Mouse (Mus musculus): ENCODE data around the gene B4galt4. TPM values are rescaled to one million over a fixed set of nuclear protein-coding genes. Genes with fewer than 3 reads are reported as not detected.
"Not testable (repeated sequence)": the region's sequence is repeated elsewhere in the genome, so short reads cannot be mapped to it uniquely, and the experiment has no call there.

Gene B4galt4
- polyA plus RNA-seq, 1 experiment from 2014 or later = 21.9 TPM

DNA sequence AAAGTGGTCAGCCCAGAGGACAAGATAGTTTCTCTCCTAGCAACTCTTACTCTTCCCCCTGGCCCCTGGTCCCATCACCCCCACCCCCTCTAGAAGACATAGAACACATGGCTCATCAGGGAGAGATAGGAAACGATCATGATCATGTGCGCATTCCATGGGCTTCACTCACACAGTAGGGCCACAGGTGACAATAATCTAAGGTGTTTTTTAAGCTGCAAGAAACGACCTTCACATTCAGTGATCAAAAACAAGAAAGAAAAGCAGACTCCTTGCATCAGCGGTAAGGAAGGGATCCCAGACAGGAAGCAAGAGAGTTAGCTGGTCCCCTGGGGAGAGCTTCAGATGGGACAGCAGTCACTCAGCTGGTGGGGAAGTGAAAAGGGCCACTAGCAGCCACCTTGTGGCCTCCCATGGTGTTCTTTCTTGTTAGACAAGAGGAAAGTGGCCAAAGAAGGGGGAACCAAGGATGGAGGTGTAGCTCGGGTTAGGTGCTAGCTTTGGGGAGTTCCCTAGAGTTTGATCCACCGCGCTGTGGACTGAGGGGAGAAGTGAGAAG lies 33.0 kb upstream of the B4galt4 start:
- Histone ChIP-seq H3K4me1 (replicated peaks) (peaks cover 70% of the 10 kb centered on the region), H3K4me3 (peak overlapping the region; percentile 82), H3K4me2 (peak overlapping the region; percentile 58), H3K9me3 (replicated peaks) (no peaks in the 10 kb centered on the region), H3K27me3 (no peaks in the 10 kb centered on the region), H3K36me3 (no peaks in the 10 kb centered on the region), H3K9ac (peak overlapping the region; percentile 40), H3K27ac (peak overlapping the region; percentile 99)
- WGBS = 47% methylated on average over 7 of the region's 7 CpGs
- ATAC-seq (replicated peaks; ENCODE audit: insufficient number of reproducible peaks, insufficient read depth, low FRiP score, low read depth) = no peak

GRCm38 (mm10) chr16:38711245-38711644 lies 30.8 kb upstream of the B4galt4 start:
- 19% methylated on average over 4 of the region's 4 CpGs for WGBS
- Histone ChIP-seq H3K4me1 (replicated peaks) (peaks cover 53% of the 10 kb centered on the region), H3K9ac (peak overlapping the region; percentile 98), H3K4me3 (peak overlapping the region; percentile 82), H3K9me3 (replicated peaks) (no peaks in the 10 kb centered on the region), H3K36me3 (no peaks in the 10 kb centered on the region), H3K4me2 (peak overlapping the region; percentile 58), H3K27me3 (no peaks in the 10 kb centered on the region), H3K27ac (peak overlapping the region; percentile 99)
- no peak for ATAC-seq (replicated peaks; ENCODE audit: insufficient number of reproducible peaks, insufficient read depth, low FRiP score, low read depth)

- ATAC-seq (replicated peaks; ENCODE audit: insufficient number of reproducible peaks, insufficient read depth, low FRiP score, low read depth) = no peak
These were observed 30.0 kb upstream of the B4galt4 start for GRCm38 (mm10) chr16:38712105-38712504.

DNA sequence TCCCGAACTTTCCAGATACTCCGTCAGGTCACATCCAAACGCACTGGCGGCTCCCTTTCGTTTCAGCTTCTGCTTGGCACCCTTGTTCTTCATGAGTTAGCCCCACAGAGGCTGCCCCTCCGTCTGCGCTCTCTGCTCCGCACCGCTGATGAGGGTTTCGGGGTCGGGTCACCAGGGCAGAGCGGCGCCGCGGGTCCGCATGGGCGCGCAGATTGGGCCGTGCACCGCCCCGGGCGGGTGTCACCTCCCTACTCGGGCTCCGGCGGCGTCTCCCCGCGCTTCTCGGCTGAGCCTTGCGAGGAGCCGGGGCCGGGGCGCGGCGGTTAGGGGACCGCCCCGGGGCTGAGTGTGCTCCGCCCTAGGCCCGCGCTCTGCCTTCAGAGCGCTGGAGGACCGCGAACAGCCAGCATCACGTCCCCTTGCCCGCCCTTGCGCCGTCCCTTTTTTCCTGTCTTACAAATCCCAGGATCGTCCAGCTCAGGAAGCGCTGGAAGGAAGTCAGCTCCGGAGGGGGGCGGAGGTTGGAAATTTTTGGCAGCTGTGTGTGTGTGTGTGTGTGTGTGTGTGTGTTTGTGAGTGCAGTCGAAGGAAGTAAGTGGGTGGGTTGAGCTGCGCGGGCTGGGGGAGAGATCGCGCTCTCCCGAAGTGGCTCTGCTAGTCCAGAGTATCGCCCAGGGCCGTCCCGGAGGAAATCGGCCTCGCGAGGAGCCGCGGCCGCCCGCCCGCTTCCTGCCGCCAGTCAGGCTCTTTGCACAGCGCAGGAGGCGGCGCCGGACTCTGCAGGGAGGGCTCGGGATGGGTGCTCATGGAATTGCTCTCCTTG lies 29.3 kb upstream of the B4galt4 start, which contains the start of gene Arhgap31:
Gene Arhgap31, minus strand, starts transcription at position 694 of the 823 bp plus-strand sequence.
- H3K27ac ChIP-seq = peak within 1 kb of the TSS; percentile 99
- peak; percentile 91 for ATAC-seq (replicated peaks; ENCODE audit: insufficient number of reproducible peaks, insufficient read depth, low FRiP score, low read depth)
- H3K9me3 ChIP-seq (replicated peaks) = no peaks in the 10 kb centered on the region
- H3K27me3 ChIP-seq = no peaks in the 10 kb centered on the region
- WGBS = under 1% methylated on average over 73 of the region's 74 CpGs
- H3K4me3 ChIP-seq = peak within 1 kb of the TSS; percentile 82
- peak within 1 kb of the TSS; percentile 98 for H3K9ac ChIP-seq
- peak within 1 kb of the TSS; percentile 58 for H3K4me2 ChIP-seq
- H3K4me1 ChIP-seq (replicated peaks) = peaks cover 38% of the 10 kb centered on the region
- no peaks in the 10 kb centered on the region for H3K36me3 ChIP-seq

More at GRCm38 (mm10) chr16:38712105-38712504, 30.0 kb upstream of the B4galt4 start:
- Histone ChIP-seq H3K27ac (peak overlapping the region; percentile 99), H3K4me1 (replicated peaks) (peaks cover 45% of the 10 kb centered on the region), H3K9me3 (replicated peaks) (no peaks in the 10 kb centered on the region), H3K9ac (peak overlapping the region; percentile 98), H3K4me2 (peak overlapping the region; percentile 58), H3K36me3 (no peaks in the 10 kb centered on the region), H3K4me3 (peak overlapping the region; percentile 82), H3K27me3 (no peaks in the 10 kb centered on the region)
- WGBS = 2% methylated on average over 12 of the region's 12 CpGs

DNA sequence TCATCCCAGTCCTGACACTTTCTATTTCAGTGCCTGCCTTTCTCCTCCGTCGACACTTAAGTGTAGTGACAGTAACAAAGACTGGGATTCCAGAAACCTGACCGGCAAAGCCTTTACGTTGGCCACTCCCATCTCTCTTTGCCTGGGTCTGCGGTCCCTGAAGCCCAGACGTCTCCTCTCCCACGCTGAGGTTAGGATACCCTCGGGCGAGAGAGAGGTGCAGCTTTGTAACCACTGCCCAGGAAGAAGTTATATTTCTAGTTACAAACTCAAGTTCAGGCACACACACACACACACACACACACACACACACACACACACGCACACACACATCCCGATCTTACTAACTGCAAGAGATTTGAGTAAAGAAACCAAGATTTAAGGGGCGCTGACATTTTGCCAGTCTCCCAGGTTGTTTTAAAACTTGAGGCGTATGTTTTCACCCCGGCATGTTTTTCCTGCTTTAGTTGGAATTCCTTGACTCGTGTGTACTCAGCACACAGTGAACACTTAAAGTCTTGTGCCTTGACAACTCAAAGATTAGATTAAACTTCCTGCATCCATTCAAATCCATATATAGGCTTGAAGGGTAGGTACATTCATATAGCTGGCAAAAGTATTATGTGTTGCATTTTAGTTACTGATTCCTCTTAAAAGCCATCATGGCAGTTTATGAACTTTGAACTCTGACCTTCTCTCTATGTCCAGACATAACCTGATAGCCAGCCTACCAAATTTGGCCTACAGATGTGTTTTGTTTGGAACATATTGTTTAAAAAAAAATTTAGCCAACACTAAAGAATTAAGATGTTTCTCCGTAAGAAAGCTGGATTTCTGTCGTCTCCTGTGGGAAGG lies 28.4 kb upstream of the B4galt4 start:
- Histone ChIP-seq H3K27ac (peak overlapping the region; percentile 99), H3K4me3 (peak overlapping the region; percentile 82), H3K4me2 (peak overlapping the region; percentile 58), H3K27me3 (no peaks in the 10 kb centered on the region), H3K9ac (peak overlapping the region; percentile 98), H3K36me3 (no peaks in the 10 kb centered on the region), H3K4me1 (replicated peaks) (peaks cover 29% of the 10 kb centered on the region), H3K9me3 (replicated peaks) (no peaks in the 10 kb centered on the region)
- no peak for ATAC-seq (replicated peaks; ENCODE audit: insufficient number of reproducible peaks, insufficient read depth, low FRiP score, low read depth)
- 11% methylated on average over 17 of the region's 17 CpGs for WGBS

GRCm38 (mm10) chr16:38714259-38714526 lies 27.9 kb upstream of the B4galt4 start:
- not testable (repeated sequence) for ATAC-seq (replicated peaks; ENCODE audit: insufficient number of reproducible peaks, insufficient read depth, low FRiP score, low read depth); H3K9ac ChIP-seq; H3K9me3 ChIP-seq (replicated peaks); H3K36me3 ChIP-seq; H3K27me3 ChIP-seq
- Histone ChIP-seq H3K4me1 (replicated peaks) (peaks cover 24% of the 10 kb centered on the region), H3K27ac (peak overlapping the region; percentile 99), H3K4me3 (peak overlapping the region; percentile 82), H3K4me2 (peak overlapping the region; percentile 58)
- WGBS = 19% methylated on average over 11 of the region's 12 CpGs

DNA sequence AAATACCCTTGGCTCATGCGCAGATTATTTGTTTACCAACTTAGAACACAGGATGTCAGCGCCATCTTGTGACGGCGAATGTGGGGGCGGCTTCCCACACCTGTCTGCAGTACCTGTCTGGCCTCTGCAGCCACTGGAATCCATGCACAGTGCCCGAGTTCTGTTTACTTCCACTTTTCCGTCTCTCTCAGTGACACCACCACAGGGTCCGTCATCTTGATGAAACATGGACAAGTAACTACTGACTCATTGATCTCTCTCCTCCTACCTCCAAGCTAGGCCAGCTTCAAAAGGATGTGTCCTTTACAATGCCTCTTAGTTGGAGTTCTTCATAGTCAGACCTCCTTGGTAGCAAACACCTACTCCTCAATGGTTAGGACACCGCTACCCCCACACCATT lies 20.7 kb upstream of the B4galt4 start:
- 91% methylated on average over 8 of the region's 9 CpGs for WGBS
- H3K4me2 ChIP-seq = no peak overlapping the region

GRCm38 (mm10) chr16:38724256-38724655 lies 17.8 kb upstream of the B4galt4 start:
- Histone ChIP-seq H3K4me2 (0 out of 2 replicates have a peak overlapping the region, but pooled peaks have one; percentile 6), H3K4me1 (replicated peaks) (peaks cover 3% of the 10 kb centered on the region), H3K27me3 (no peaks in the 10 kb centered on the region), H3K27ac (peak overlapping the region; percentile 24), H3K9me3 (replicated peaks) (no peaks in the 10 kb centered on the region), H3K36me3 (no peaks in the 10 kb centered on the region), H3K9ac (no peak overlapping the region), H3K4me3 (no peak overlapping the region)
- 71% methylated on average over 8 of the region's 8 CpGs for WGBS
- ATAC-seq (replicated peaks; ENCODE audit: insufficient number of reproducible peaks, insufficient read depth, low FRiP score, low read depth) = no peak

More for the DNA sequence above, 20.7 kb upstream of the B4galt4 start:
- no peak overlapping the region for H3K27ac ChIP-seq
- no peak overlapping the region for H3K4me3 ChIP-seq
- no peaks in the 10 kb centered on the region for H3K27me3 ChIP-seq
- no peak for ATAC-seq (replicated peaks; ENCODE audit: insufficient number of reproducible peaks, insufficient read depth, low FRiP score, low read depth)
- H3K36me3 ChIP-seq = no peaks in the 10 kb centered on the region
- H3K9ac ChIP-seq = no peak overlapping the region
- H3K4me1 ChIP-seq (replicated peaks) = no peaks in the 10 kb centered on the region
- no peaks in the 10 kb centered on the region for H3K9me3 ChIP-seq (replicated peaks)

GRCm38 (mm10) chr16:38724974-38725373 lies 17.1 kb upstream of the B4galt4 start:
- no peak overlapping the region for H3K9ac ChIP-seq
- H3K4me2 ChIP-seq = no peak overlapping the region
- H3K4me1 ChIP-seq (replicated peaks) = peaks cover 5% of the 10 kb centered on the region
- peak overlapping the region; percentile 41; the same call in 1 of the 2 replicates for H3K27ac ChIP-seq
- no peak overlapping the region for H3K4me3 ChIP-seq
- H3K9me3 ChIP-seq (replicated peaks) = no peaks in the 10 kb centered on the region
- no peak for ATAC-seq (replicated peaks; ENCODE audit: insufficient number of reproducible peaks, insufficient read depth, low FRiP score, low read depth)
- no peaks in the 10 kb centered on the region for H3K27me3 ChIP-seq
- WGBS = 43% methylated on average over 13 of the region's 13 CpGs
- no peaks in the 10 kb centered on the region for H3K36me3 ChIP-seq

- H3K4me3 ChIP-seq = no peak overlapping the region
- no peak overlapping the region for H3K4me2 ChIP-seq
- no peaks in the 10 kb centered on the region for H3K9me3 ChIP-seq (replicated peaks)
- no peaks in the 10 kb centered on the region for H3K27me3 ChIP-seq
- H3K4me1 ChIP-seq (replicated peaks) = peaks cover 5% of the 10 kb centered on the region
- 91% methylated on average over 15 of the region's 15 CpGs for WGBS
- ATAC-seq (replicated peaks; ENCODE audit: insufficient number of reproducible peaks, insufficient read depth, low FRiP score, low read depth) = no peak
- no peaks in the 10 kb centered on the region for H3K36me3 ChIP-seq
- no peak overlapping the region for H3K9ac ChIP-seq
- no peak overlapping the region for H3K27ac ChIP-seq
These were observed 13.4 kb upstream of the B4galt4 start for GRCm38 (mm10) chr16:38728576-38729132.

DNA sequence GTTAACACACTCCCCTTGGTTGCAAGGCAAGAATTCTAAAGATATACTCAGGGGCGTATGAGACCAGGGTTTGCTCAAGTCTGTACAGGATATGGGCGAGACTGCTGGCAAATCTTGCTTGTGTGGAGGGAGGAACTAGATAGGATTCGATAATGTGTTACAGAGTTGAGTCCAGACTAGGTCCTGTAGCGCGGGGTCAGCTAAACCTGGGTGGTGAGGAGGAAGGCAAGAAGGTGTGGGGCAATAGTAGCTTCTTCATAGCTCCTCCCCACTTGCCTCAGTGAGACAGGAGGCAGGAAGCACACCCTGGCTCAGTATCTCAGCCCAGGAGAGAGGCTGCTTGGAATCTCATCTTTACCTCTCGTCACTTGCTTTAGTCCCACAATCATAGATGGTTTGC lies 12.9 kb upstream of the B4galt4 start:
- peaks cover 5% of the 10 kb centered on the region for H3K4me1 ChIP-seq (replicated peaks)
- no peak overlapping the region for H3K4me2 ChIP-seq
- no peaks in the 10 kb centered on the region for H3K36me3 ChIP-seq
- no peaks in the 10 kb centered on the region for H3K27me3 ChIP-seq
- H3K4me3 ChIP-seq = no peak overlapping the region
- 0 out of 2 replicates have a peak overlapping the region, but pooled peaks have one; percentile 16 for H3K27ac ChIP-seq
- H3K9ac ChIP-seq = no peak overlapping the region
- WGBS = 66% methylated on average over 6 of the region's 6 CpGs
- H3K9me3 ChIP-seq (replicated peaks) = no peaks in the 10 kb centered on the region
- no peak for ATAC-seq (replicated peaks; ENCODE audit: insufficient number of reproducible peaks, insufficient read depth, low FRiP score, low read depth)

Measured in heart, embryonic 15.5 days (tissue).